Mouse (Mus musculus) retina, embryonic 14.5 days (tissue): ENCODE measurements at regions not wholly inside any gene's neighbourhood (a gene's known extent, or its start where the extent isn't known, plus 50 kb on each side); places are given as distances from the start of the nearest gene placed in this dataset.

Experiments
- DNase-seq: peaks from one replicate; pipeline ENCODE4 v3.0.0-alpha.2; 2015; ENCODE audit warnings: low spot score

DNA sequence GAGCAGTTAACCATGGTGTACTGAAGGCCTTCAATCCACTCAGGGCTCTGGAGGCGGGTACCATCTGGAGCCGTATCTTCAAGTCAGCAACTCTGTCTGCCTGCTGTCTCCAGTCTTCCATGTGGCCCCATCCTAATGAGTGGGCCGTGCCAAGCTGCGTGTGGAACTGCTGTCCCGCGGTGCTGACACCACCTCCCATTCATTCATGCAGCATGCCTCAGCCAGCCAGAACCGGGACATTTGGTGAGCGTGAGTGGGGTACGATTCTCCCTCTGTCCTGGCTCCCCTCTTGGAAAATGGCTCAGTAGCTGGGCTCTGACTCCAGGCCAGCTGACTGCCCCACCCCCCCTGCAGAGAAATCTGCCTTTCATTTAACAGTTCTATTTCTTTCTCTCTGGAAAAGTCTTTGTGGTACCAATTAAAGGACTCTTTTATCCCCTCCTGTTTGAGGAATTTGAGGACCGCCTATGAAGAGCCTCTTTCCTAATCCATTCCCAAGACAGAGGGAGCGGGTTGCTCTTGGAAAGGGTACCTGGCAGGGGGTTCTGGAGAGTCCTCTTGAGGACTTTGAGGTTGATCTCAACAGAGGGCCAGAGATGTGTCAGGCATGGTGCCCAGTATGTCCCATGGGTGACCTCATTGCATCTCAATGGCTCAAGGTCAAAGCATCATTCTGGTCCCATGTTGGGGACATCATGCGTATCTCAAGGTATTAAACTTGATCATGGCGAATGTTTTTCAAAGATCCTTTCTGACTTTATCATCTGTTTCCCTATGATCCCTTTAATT lies 55.5 kb upstream of the Brd7 start:
- peak; percentile 32 for DNase-seq

DNA sequence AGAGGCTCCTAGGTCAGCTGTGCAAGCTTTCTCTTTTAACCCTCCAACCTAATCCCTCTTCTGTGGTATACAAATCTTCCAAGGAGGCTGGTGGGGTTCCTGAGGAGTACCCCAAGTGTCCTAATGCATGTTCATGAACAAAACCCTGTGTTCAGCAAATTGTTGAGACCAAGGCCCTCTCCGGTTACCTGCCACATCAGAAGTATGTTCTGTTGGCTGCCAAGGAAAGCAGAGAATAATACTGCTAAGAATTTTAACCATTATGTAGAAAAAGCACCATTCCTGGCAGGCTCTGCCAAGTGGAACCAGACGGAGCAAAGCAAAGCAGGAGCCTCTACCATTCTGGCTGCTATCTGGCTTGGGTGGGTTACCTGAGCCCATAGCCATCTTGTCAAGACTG lies 61.3 kb upstream of the Brd7 start:
- DNase-seq: no peak

DNA sequence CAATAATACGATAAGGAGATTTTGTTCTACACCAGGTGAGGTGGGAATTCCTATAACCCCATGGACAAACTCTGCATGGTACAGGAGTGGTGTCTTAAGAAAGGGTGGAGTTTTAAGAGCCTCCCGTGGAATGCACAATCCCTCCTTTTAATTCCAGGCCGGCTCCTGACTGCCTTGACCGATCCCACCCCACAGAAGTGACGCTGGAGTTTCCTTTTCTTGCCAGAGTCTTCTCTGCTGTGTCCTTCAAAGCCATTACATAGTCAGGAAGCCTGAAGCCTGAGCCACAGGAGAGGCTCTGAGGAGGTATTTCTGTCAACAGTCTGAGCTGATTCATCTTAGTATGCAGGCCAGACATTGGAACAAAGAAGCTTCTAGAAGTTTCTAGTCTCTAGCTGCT lies 66.6 kb upstream of the Brd7 start:
- DNase-seq: no peak

DNA sequence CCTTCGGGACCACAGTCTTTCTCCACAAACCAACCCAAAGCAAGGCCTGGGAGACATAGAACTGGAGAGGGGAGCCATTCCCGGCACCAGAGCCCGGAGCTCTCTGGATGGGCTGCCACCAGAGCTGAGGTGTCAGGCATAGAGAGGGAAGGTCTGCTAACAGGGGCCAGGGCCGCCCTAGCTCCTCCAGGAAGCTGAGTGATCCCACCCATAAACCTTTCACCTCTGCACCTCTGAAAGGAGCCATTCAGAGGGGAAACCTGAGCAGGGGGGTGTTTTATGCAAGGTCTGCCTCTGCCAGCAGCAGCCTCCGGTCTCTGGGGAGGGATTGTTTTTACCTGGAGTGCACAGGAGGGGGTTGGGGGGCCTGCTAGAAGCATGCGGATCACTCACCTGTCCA lies 69.4 kb upstream of the Brd7 start:
- DNase-seq: no peak

DNA sequence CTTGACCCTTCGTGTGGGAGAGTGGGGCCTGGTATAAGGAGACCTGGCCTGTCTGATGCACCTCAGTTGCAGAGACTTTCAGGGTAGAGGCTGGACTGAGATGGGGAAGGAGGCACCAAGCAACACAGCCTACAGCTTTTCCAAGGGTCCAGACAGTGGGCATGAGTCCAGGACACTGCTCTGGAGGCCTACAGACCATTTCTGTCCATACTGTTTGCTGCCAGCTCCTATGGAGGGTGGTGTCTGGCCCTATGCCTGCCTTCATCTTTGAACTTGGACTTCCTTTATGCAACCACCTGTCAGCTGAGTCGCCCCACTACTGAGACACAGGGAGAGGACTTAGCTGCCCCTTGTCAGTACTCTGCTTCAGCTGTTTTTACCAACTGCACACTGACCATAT lies 73.7 kb upstream of the Brd7 start:
- no peak for DNase-seq

DNA sequence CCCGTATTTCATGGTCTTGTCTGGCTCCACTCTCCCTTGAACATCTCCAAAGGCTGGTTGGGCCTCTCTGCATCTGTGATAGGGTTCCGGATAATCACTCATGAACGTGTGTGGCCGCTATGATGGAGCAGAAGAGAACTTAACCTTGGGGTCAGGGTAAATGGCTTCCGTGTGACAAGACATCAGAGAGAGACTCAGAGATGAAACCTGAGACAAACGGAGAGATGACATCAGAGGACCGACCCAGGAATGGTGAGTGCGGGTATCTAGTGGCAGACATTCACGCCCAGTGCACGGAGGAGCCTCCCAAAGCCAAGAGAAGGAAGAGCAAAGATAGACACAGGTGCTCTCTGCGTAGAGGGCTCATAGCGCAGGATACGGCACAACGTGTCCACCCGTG lies 78.2 kb upstream of the Brd7 start:
- no peak for DNase-seq

DNA sequence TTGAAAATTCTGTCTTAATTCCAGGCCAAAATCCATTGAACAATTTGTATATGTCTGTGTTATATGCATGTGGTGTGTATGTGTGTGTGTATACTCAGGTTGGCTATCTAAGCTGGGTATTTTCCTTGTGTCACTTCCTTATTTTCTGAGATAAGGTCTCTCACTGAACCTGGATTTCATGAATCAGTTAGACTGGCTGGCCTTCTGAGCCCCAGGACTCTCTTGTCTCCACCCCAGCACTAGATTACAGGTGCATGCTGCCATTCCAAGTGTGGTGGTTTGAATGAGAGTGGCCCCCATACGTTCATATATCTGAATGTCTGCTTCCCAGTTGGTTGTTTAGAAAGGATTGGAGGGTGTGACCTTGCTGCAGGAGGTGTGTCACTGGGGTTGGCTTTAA lies 77.8 kb upstream of the Nkd1 start:
- no peak for DNase-seq

DNA sequence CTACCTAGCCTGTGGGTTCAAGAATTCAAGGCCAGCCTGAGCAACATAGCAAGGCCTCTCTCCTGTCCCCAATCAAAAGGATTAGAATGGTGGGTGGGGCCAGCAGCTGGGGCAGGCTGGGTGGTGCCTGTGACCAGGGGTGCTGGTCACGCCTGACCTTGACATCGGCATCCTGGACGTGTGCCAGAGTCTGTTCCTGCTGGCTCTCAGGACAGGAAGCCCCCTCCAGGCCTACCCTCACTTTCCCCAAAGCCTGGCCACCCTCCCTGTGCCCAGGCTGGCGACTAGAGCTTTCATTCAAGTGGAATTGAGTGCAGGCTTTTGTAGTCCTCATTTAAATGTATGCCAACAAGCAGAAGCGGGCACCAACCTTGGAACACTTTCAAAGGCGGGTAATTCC lies 73.7 kb upstream of the Nkd1 start:
- DNase-seq: no peak

DNA sequence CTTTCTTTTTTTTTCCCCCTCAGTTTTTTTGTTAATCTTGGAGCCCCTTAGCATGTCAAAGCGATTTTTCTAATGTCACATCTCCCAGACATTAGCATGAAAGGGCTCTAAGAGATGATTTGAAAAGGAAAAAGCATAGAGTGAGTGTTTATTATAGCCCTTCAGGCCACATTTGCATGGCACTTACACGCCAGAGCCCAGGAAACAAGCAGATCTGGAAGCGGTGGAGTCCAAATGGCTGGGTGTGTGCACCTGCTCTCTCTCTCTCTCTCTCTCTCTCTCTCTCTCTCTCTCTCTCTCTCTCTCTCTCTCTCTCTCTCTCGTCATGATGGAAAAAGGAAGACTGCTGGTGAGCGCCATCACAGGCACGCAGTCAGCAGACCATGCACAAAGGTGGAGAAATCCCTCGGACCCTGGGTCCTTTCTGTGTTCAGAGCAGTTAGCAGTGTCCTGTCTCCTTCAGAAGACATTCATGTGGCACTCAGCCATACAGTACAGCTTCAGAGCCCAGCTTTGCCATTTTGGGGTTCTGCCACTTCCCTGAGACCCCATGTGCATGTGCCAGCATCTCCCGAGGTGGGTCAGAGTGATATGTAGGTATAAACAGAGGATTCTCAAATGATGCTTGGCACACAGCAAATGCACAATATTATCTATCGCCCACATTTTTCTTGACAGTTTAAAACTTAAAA lies 73.2 kb upstream of the Nkd1 start:
- no peak for DNase-seq

DNA sequence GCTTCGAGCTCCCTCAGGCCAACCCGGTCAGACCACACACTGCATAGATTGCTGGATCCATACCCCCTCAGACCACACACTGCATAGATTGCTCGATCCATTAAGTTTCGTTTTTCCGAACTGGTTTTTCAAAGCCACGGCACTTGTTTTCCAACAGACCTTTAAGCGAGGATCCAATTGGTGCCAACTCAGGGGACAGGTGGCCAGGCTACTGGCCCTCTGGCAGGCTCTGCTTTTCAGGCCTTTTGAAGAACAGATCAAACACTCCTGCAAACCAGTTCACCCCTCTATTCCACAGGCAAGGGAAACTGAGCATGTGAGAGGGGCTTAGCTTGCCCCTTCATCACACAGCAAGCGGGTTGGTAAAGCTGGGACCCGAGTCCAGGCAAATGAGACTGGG lies 72.2 kb upstream of the Nkd1 start:
- DNase-seq: no peak

DNA sequence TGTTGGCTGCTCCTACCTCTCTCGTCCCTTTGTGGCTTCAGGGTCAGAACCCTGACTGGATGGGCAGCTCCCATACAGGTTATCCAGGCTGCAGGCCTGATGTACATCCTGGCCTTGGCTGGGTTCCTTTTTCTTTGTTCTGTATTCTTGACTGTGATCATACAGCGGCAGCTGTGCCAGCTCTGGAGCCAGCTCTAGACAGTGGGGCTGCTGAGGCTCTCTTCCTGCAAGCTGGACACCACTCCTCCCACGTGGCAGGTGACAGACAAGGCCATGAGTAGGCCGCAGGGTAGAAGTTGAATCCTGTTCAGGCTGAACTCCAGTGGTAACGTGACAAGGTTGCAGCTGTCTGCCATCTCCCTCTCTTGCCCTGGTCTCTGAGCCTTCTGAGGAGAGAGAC lies 71.6 kb upstream of the Nkd1 start:
- DNase-seq: no peak

DNA sequence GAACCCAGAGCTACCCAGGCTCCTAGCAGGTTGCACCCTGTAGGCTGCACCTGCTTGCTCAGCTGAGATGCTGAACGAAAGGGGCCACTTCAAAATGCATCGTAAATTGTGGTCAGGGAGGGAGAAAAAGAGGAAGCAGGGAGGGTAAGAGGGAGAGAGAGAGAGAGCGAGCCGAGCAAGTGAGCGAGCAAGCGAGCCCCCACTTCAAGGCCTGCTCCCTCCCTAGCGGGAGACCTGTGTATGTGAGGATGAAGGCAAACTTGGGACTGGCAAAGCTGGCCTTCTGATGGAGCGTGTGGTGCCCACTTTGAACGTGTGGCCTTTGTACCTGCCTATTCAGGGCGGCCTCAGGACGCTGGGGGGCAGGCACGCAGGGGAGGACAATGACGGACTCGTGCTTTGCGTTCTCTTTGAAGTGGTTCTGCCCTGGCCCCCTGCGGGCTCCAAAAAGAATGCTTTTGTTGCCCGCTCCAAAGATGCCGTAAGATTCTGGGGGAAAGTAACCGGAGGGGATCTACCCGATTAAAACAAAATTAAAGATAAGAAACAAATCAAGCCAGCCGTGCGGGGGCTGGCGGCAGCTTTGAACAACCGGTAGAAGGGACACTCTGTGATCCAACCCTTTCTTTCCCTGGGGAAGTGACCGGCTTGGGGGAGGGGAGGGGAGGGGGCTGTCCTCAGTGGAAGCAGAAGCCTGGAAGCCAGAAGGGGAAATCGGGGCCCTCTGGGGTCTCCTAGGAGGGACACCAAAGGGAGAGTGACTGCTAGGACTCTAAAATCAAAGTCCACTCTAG lies 70.1 kb upstream of the Nkd1 start:
- DNase-seq: no peak

DNA sequence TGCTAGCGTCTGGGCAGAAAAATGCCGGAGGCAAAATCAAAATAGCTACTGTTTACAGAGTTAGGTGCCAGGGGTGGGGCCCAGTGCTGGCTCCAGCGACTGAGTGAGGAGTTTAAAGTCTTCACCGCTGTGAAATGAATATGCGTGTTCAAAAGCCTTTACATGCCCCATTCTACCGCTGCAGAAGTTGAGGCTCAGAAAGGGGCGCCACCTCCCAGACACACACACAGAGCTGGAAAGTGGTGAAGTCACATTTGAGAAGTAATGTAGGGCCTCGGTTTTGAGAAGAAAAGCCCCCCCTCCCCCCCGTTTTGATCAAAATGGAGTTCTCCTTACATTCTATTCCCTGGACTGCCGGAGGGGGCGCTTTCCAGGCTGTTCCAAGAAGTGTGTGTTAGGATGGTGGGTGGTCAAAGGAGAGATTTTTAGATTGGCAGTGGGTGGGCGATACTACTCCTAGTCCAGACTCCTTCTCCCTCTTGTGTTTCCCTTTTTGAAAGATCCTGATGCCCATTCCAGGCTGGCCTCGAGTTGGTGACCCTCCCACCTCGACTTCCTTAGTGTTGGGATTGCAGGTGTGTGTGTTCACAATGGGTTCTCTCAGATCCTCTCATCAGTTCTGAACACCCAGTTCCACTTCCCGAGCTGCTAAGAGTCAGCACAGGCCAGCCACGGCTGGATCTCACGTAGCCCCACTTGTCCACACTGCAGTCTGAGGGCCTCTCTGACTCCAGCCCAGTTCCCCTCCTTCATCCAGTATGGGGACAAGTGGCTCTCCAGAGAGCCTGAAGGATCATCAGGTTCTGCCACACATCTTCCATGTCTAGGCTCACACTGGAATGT lies 69.3 kb upstream of the Nkd1 start:
- DNase-seq: peak; percentile 61

DNA sequence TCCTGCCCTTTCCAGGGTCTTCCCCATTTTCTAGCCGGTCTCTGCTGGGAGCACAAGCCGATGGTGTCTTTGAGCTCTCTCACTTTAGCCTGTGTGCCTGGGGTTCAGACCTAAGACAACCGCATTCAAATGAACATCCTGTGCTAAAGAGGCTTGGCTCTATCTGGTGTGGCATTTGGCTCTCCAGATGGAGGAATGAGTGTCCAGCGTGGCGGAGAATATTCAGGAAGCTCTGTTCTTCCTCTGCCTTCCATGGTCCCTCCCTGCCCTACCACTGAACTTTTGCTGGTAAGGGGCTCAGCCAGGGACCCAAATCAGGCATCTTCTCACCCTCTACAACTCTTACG lies 68.7 kb upstream of the Nkd1 start:
- no peak for DNase-seq

DNA sequence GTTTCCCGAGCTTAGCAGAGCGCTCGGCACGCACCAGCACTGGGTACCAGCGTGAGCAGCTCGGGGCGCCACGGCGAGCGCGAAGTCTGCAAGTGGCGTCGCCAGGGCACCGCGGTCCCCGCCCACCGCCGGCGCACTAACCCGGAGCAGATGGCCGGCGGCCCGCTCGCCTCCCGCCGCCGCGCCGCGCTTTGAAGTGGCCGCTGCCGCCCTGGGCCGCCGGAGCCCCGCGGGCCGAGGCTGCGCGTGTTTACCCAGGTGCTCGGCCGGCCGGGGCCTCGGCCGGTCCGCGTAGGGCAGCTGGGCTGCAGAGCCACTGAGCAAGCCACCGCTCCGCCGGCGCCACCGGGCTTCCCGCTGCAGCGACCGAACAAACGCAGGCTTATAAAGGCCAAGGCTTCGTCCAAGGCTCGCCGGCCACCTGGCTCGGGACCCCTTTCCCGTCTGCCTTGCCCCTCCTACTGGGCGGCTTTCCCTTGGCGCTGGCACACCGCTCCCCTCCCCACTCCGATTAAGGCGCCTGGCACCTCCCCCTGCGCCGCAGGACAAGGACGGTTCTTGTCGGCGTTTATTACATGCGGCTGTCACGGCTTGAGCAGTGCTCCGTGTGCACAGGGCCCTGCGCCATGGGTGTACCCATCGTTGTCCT lies 67.0 kb upstream of the Nkd1 start:
- DNase-seq: peak; percentile 79

DNA sequence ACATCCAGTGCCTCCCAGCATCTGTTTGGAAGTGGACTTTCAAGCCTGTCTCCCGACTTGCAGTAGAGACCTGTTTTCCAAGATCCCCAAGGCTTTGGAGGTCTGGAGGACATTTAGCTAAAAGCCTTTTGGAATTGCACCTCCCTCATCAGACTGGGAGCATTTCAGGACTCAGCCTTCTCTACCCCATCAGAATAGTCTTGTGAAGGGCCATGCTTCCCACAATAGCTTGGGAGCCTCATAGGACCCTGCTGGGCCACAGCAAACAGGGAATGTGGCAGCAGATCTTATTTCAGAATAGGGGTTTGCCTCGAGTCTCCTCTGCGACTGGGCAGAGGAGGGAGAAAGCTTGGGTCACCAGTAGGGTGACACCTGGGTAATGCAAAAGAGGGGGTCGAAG lies 66.2 kb upstream of the Nkd1 start:
- no peak for DNase-seq

DNA sequence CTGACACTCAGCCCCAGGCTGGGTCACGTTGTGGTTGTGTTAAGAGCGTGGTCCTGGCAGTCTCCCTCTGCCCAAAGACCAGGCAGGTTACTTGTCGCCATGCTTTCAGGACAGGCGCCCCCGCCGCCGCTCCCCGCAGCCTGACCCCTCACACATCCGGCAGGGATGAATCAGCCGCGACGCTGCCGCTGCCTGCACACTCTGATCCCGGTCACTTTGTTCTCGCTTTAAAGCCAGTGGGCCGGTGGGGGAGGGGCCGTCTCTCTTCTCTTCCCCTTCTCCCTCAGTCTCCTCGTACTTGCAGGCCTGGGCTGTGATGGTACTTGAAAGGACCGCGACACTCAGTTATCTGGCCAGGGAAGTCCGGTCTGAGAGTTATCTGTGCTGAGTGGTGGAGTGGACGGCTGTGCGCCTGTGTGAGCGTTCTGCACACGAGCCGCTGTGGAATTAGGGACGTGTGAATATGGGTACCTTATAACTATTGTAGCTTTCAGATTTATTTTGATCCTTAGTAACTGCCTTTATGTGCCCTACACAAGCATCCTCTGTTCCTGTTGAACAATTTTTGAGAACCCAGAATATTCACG lies 65.6 kb upstream of the Nkd1 start:
- DNase-seq: peak; percentile 57

DNA sequence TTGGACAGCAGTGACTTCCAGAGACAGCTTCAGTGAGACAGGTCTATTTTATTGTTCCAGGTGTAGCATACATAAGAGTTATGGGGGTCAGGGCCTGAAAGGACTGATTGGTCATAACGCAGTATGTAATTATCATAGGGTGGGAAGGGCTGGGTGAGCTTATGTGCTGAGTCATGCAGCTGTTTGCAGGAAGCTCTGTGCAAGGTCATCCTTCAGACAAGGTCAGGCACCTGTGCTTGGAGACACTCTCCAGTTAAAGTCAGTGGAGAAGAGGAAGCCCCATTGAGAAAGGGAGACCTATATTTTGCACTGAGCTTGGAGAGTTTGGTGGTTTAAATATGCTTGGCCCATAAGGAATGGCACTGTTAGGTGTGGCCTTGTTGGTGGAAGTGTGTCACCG lies 62.0 kb upstream of the Nkd1 start:
- DNase-seq: no peak

DNA sequence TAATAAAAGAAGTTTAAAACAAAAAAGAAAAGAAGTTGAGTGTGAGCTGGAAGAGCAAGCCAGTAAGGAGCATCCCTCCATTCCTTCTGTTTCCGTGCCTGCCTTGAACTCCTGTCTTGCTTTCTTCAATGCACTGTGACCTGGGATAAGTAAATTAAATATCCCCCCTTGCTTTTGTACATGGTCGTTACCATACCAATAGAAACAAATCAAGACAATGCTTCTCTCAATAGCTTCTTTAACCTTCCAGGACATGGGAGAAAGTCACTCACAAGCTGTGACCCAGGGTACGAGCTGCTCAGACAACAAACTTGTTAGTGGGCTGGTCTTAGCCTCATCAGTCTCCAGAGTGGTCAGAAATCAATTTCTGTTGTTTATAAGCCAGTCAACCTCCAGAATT lies 53.4 kb upstream of the Nkd1 start:
- no peak for DNase-seq

DNA sequence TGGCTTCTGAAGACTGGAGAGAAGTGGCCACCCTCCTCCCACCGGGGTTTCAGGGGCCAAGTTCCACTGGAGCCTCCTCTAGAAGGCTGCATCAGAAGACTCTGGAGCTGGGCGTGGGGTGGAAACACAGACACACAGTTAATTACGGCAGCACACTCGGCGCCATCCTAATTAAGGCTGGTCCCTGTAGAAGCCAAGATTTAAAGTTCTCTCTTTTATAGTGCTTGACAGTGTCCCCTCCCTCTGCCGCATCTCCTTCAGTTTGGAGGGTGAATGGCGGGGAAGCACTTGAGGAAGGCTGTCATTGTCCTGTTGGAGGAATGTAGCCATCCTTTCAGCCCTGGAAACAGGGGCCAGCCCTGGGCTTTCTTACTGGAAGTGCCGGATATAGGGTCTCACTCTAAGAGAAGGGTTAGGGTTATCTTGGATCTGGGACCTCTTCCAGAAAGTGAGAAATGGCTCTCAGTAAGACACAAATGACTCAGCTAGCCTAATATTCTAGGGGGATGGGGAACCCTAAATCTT lies 50.2 kb upstream of the Nkd1 start:
- DNase-seq: peak; percentile 51
